Mouse (Mus musculus): Measurements from ENCODE around the gene Traf3ip3.

GRCm38 (mm10) chr1:193159163-193159562 lies 42.3 kb downstream of the Traf3ip3 start:
- TF ChIP-seq POLR2A (IDR thresholded peaks at IDR 0.05; ENCODE audit: borderline replicate concordance, extremely low read depth, insufficient read depth, insufficient read length, poor library complexity, severe bottlenecking) (no peak), CTCF (IDR thresholded peaks at IDR 0.05; ENCODE audit: borderline replicate concordance, extremely low read depth, insufficient read depth, insufficient read length) (no peak)

Measured in brain, embryonic 14.5 days (tissue).